ENCODE assay signal across 10 mouse cellular contexts in genomic region chr16:30539433-30539832, GRCm38 (mm10). TPM values are rescaled to one million over a fixed set of nuclear protein-coding genes. Genes with fewer than 3 reads are reported as not detected.
DNase-seq lines count a peak whose midpoint lies in the region; ATAC-seq and TF ChIP-seq lines count a peak whose summit lies in the region.
"Had no signal": no experiment of that assay in that cellular context is flagged by ENCODE, and none has a peak within 500 bp of the region (broad histone marks: within the 10 kb centered on the region; RNA-seq: fewer than 3 reads in every experiment).

No protein-coding gene starts in this region.

- H3K4me3 ChIP-seq in hindbrain, embryonic 11.5 days (ENCODE audit: low read depth, low read length) = no peak overlapping the region
- H3K4me3 ChIP-seq in hindbrain, embryonic 12.5 days = no peak overlapping the region
- no peak overlapping the region for H3K4me3 ChIP-seq in forebrain, embryonic 12.5 days (replicated peaks)
- H3K4me3 ChIP-seq in intestine, postnatal 0 days (ENCODE audit: low read depth, low read length) = no peak overlapping the region
- H3K4me3 ChIP-seq: embryonic facial prominence, embryonic 12.5 days; lung, embryonic 15.5 days had no signal

- WGBS in hindbrain, embryonic 11.5 days = 24% methylated on average over 10 of the region's 10 CpGs
- WGBS in hindbrain, embryonic 12.5 days = 31% methylated on average over 10 of the region's 10 CpGs
- WGBS in forebrain, embryonic 12.5 days = 27% methylated on average over 10 of the region's 10 CpGs
- WGBS in intestine, postnatal 0 days = 32% methylated on average over 10 of the region's 10 CpGs

- no peak overlapping the region for H3K4me2 ChIP-seq in hindbrain, embryonic 11.5 days (replicated peaks; ENCODE audit: low read depth, low read length)
- no peak overlapping the region for H3K4me2 ChIP-seq in hindbrain, embryonic 12.5 days (replicated peaks)
- no peak overlapping the region for H3K4me2 ChIP-seq in forebrain, embryonic 12.5 days
- no peak overlapping the region for H3K4me2 ChIP-seq in intestine, postnatal 0 days (replicated peaks; ENCODE audit: low read depth)
- H3K4me2 ChIP-seq: lung, embryonic 15.5 days had no signal

- no peaks in the 10 kb centered on the region for H3K4me1 ChIP-seq in hindbrain, embryonic 11.5 days (replicated peaks; ENCODE audit: control insufficient read depth, insufficient read depth, low read length)
- no peaks in the 10 kb centered on the region for H3K4me1 ChIP-seq in hindbrain, embryonic 12.5 days
- H3K4me1 ChIP-seq in forebrain, embryonic 12.5 days = no peaks in the 10 kb centered on the region
- no peaks in the 10 kb centered on the region for H3K4me1 ChIP-seq in intestine, postnatal 0 days (replicated peaks; ENCODE audit: control insufficient read depth, insufficient read depth, low read length)

- no peaks in the 10 kb centered on the region for H3K9me3 ChIP-seq in hindbrain, embryonic 11.5 days (ENCODE audit: control insufficient read depth, low read length)
- H3K9me3 ChIP-seq in hindbrain, embryonic 12.5 days (replicated peaks) = no peaks in the 10 kb centered on the region
- H3K9me3 ChIP-seq in forebrain, embryonic 12.5 days = no peaks in the 10 kb centered on the region
- H3K9me3 ChIP-seq in intestine, postnatal 0 days (ENCODE audit: control insufficient read depth) = no peaks in the 10 kb centered on the region
- H3K9me3 ChIP-seq: embryonic facial prominence, embryonic 12.5 days; lung, embryonic 15.5 days had no signal

- H3K36me3 ChIP-seq in hindbrain, embryonic 11.5 days (ENCODE audit: control insufficient read depth, insufficient read depth, low read length) = no peaks in the 10 kb centered on the region
- H3K36me3 ChIP-seq in hindbrain, embryonic 12.5 days = peaks cover 25% of the 10 kb centered on the region
- peaks cover 15% of the 10 kb centered on the region for H3K36me3 ChIP-seq in forebrain, embryonic 12.5 days (replicated peaks)
- H3K36me3 ChIP-seq in intestine, postnatal 0 days (ENCODE audit: control insufficient read depth, insufficient read depth) = no peaks in the 10 kb centered on the region
- H3K36me3 ChIP-seq: lung, embryonic 15.5 days had no signal

- peak; percentile 90 for TF ChIP-seq CTCF in intestine, postnatal 0 days (IDR thresholded peaks at IDR 0.05; ENCODE audit: low read depth)

- H3K9ac ChIP-seq in hindbrain, embryonic 11.5 days (ENCODE audit: low read depth, low read length) = no peak overlapping the region
- H3K9ac ChIP-seq in hindbrain, embryonic 12.5 days = no peak overlapping the region
- H3K9ac ChIP-seq in forebrain, embryonic 12.5 days = no peak overlapping the region
- H3K9ac ChIP-seq in intestine, postnatal 0 days (ENCODE audit: low read depth, low read length) = no peak overlapping the region
- H3K9ac ChIP-seq: embryonic facial prominence, embryonic 12.5 days; lung, embryonic 15.5 days had no signal

- peak; percentile 74 for DNase-seq in hindbrain, embryonic 11.5 days (ENCODE audit: low spot score)
- peak; percentile 77 to 79 for DNase-seq in B cell, adult 2 months
- peak; percentile 86 for DNase-seq in ZHBTc4 (ENCODE audit: low read depth, low spot score)
- peak; percentile 80 for DNase-seq in naive thymus-derived CD4-positive, alpha-beta T cell, adult 2 months (ENCODE audit: low read depth)
- no peak for DNase-seq in urinary bladder, adult 2 months (ENCODE audit: low spot score)

- H3K27me3 ChIP-seq in hindbrain, embryonic 11.5 days (ENCODE audit: control insufficient read depth, insufficient read depth, low read length) = no peaks in the 10 kb centered on the region
- H3K27me3 ChIP-seq in hindbrain, embryonic 12.5 days = no peaks in the 10 kb centered on the region
- no peaks in the 10 kb centered on the region for H3K27me3 ChIP-seq in forebrain, embryonic 12.5 days
- no peaks in the 10 kb centered on the region for H3K27me3 ChIP-seq in intestine, postnatal 0 days (replicated peaks; ENCODE audit: control insufficient read depth, insufficient read depth, low read length)
- H3K27me3 ChIP-seq: embryonic facial prominence, embryonic 12.5 days; lung, embryonic 15.5 days had no signal

- ATAC-seq in hindbrain, embryonic 11.5 days (ENCODE audit: low FRiP score) = no peak; the same call in 1 of the 2 replicates
- ATAC-seq in hindbrain, embryonic 12.5 days (ENCODE audit: low FRiP score) = no peak
- 0 out of 2 replicates have a peak, but pooled peaks have one; percentile 55 for ATAC-seq in forebrain, embryonic 12.5 days (ENCODE audit: low FRiP score)
- ATAC-seq in intestine, postnatal 0 days = no peak

- no peak overlapping the region for H3K27ac ChIP-seq in hindbrain, embryonic 11.5 days (ENCODE audit: low read depth, low read length)
- H3K27ac ChIP-seq in hindbrain, embryonic 12.5 days = no peak overlapping the region
- no peak overlapping the region for H3K27ac ChIP-seq in forebrain, embryonic 12.5 days
- no peak overlapping the region for H3K27ac ChIP-seq in intestine, postnatal 0 days (ENCODE audit: low read depth, low read length)
- H3K27ac ChIP-seq: embryonic facial prominence, embryonic 12.5 days; lung, embryonic 15.5 days had no signal

RNA-seq across cellular contexts. Expression of gene Tmem44, which starts 11.2 kb away (rescaled TPM):
- polyA plus RNA-seq in hindbrain, embryonic 11.5 days (2014; fragmentation: Nextera tagmentation; extraction: Ambion mirVana) = 30.9 and 32.0 TPM in 2 replicates
- polyA plus RNA-seq in hindbrain, embryonic 12.5 days (2016; fragmentation: Nextera tagmentation; extraction: Ambion mirVana) = 58.7 and 60.2 TPM in 2 replicates
- 47.4 and 47.8 TPM in 2 replicates for polyA plus RNA-seq in forebrain, embryonic 12.5 days (2016; fragmentation: Nextera tagmentation; extraction: Ambion mirVana)
- polyA plus RNA-seq in intestine, postnatal 0 days (2015; fragmentation: Nextera tagmentation; extraction: Ambion mirVana) = 2.9 and 3.1 TPM in 2 replicates
- 6.2 and 6.3 TPM in 2 replicates for polyA plus RNA-seq in urinary bladder, adult 2 months (2012; rRNA removed)

RNA-seq across cellular contexts. Expression of gene Lsg1, which starts 48.0 kb away (rescaled TPM):
- 73.4 and 85.1 TPM in 2 replicates for polyA plus RNA-seq in hindbrain, embryonic 11.5 days (2014; fragmentation: Nextera tagmentation; extraction: Ambion mirVana)
- polyA plus RNA-seq in hindbrain, embryonic 12.5 days (2016; fragmentation: Nextera tagmentation; extraction: Ambion mirVana) = 69.4 and 75.7 TPM in 2 replicates
- 79.6 and 85.9 TPM in 2 replicates for polyA plus RNA-seq in forebrain, embryonic 12.5 days (2016; fragmentation: Nextera tagmentation; extraction: Ambion mirVana)
- 23.1 and 24.5 TPM in 2 replicates for polyA plus RNA-seq in intestine, postnatal 0 days (2015; fragmentation: Nextera tagmentation; extraction: Ambion mirVana)
- 22.0 and 22.5 TPM in 2 replicates for polyA plus RNA-seq in urinary bladder, adult 2 months (2012; rRNA removed)
